25 mouse cellular contexts compared by ENCODE assay signal in the genomic region with DNA sequence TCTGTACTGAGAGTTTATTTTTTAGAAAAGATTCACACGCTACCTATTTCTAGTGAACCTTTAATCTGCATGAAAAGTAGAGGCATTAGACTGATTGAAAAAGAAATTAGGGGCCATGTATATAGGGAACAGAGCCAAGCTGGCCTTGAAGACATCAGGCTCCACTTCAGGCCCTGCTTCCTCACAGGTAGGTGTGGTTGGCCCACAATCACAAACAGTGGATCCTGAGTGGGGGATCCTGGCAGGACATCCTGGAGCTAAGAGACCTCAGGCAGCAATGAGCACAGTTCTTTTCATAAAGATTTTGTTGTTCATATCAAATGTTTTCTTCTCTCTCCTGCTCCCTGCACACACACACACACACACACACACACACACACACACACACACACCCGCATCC. TPM values are rescaled to one million over a fixed set of nuclear protein-coding genes. Genes with fewer than 3 reads are reported as not detected.
A peak's percentile ranks its signal among the peaks of the same experiment; 100 is the strongest.
DNase-seq lines count a peak whose midpoint lies in the region; ATAC-seq and TF ChIP-seq lines count a peak whose summit lies in the region.
"Had no signal": no experiment of that assay in that cellular context is flagged by ENCODE, and none has a peak within 500 bp of the region (broad histone marks: within the 10 kb centered on the region; RNA-seq: fewer than 3 reads in every experiment).

No protein-coding gene starts in this region.

- no peaks in the 10 kb centered on the region for H3K4me1 ChIP-seq in heart, adult 2 months (ENCODE audit: control insufficient read depth, insufficient read depth, low read length)
- H3K4me1 ChIP-seq in lung, postnatal 0 days (ENCODE audit: insufficient read depth, low read depth, low read length), result no peaks in the 10 kb centered on the region
- H3K4me1 ChIP-seq in lung, adult 2 months (ENCODE audit: control insufficient read depth, insufficient read depth, low read length), result no peaks in the 10 kb centered on the region; the same call in 1 of the 2 replicates
- H3K4me1 ChIP-seq: embryonic facial prominence, embryonic 12.5 days; forebrain, embryonic 13.5 days; forebrain, embryonic 15.5 days had no signal

- no peaks in the 10 kb centered on the region for H3K79me2 ChIP-seq in heart, adult 2 months (replicated peaks; ENCODE audit: control insufficient read depth, insufficient read depth, low read length)

- no peak overlapping the region for H3K27ac ChIP-seq in heart, adult 2 months
- no peak overlapping the region for H3K27ac ChIP-seq in lung, postnatal 0 days (ENCODE audit: low read length)
- H3K27ac ChIP-seq: embryonic facial prominence, embryonic 12.5 days; forebrain, embryonic 13.5 days; forebrain, embryonic 15.5 days had no signal

- H3K4me3 ChIP-seq in heart, adult 2 months, result no peak overlapping the region
- H3K4me3 ChIP-seq in lung, postnatal 0 days (ENCODE audit: low read depth, low read length), result no peak overlapping the region
- H3K4me3 ChIP-seq in lung, adult 2 months (replicated peaks; ENCODE audit: extremely low read depth, low read depth, low read length), result no peak overlapping the region
- H3K4me3 ChIP-seq: embryonic facial prominence, embryonic 12.5 days; forebrain, embryonic 13.5 days; forebrain, embryonic 15.5 days had no signal

- WGBS in heart, adult 2 months, result 63% methylated on average over 2 of the region's 2 CpGs
- WGBS in lung, postnatal 0 days, result 58% methylated on average over 2 of the region's 2 CpGs
- 66% methylated on average over 2 of the region's 2 CpGs for WGBS in lung, adult 2 months

- H3K27me3 ChIP-seq in heart, adult 2 months (ENCODE audit: control insufficient read depth, insufficient read depth, low read length), result no peaks in the 10 kb centered on the region
- no peaks in the 10 kb centered on the region for H3K27me3 ChIP-seq in lung, postnatal 0 days (replicated peaks; ENCODE audit: insufficient read depth, low read length)
- H3K27me3 ChIP-seq: CH12.LX; embryonic facial prominence, embryonic 12.5 days; forebrain, embryonic 13.5 days; forebrain, embryonic 15.5 days had no signal

- H3K9ac ChIP-seq in heart, adult 2 months (ENCODE audit: low read depth, low read length), result no peak overlapping the region
- H3K9ac ChIP-seq in lung, postnatal 0 days (replicated peaks; ENCODE audit: low read depth), result no peak overlapping the region
- H3K9ac ChIP-seq: embryonic facial prominence, embryonic 12.5 days; forebrain, embryonic 13.5 days; forebrain, embryonic 15.5 days had no signal

- no peak for TF ChIP-seq CTCF in heart, adult 2 months (IDR thresholded peaks at IDR 0.05)
- TF ChIP-seq CTCF in lung, postnatal 0 days (IDR thresholded peaks at IDR 0.05), result no peak
- TF ChIP-seq CTCF in lung, adult 2 months (IDR thresholded peaks at IDR 0.05; ENCODE audit: insufficient read depth, low read length), result no peak

- no peaks in the 10 kb centered on the region for H3K9me3 ChIP-seq in lung, postnatal 0 days (ENCODE audit: low read length)
- H3K9me3 ChIP-seq: forebrain, embryonic 13.5 days; forebrain, embryonic 15.5 days; G1E had no signal

- peak; percentile 82 for DNase-seq in heart, adult 11 months
- no peak for DNase-seq in heart, adult 2 months
- peak; percentile 5 for DNase-seq in lung, postnatal 0 days (ENCODE audit: low spot score)
- DNase-seq in lung, adult 2 months, result no peak
- DNase-seq in lung, postnatal 25 days (ENCODE audit: low spot score), result peak; percentile 16
- DNase-seq in lung, postnatal 4 days, result peak; percentile 22 to 42
- DNase-seq in frontal cortex, postnatal 36 days (ENCODE audit: low spot score in 2 of 2), result no peak
- no peak for DNase-seq in Muller cell, postnatal 12 days (ENCODE audit: inconsistent ontology term)
- DNase-seq: adrenal gland, adult 2 months; adrenal gland, postnatal 10 days; adrenal gland, postnatal 25 days; B cell, adult 2 months; cerebellum, adult 11 months; cerebellum, adult 18-20 months; cerebellum, adult 8-10 months; cerebellum, adult 9-11 months; cerebellum, postnatal 14 days; cerebellum, postnatal 36 days; embryo, embryonic 11 days had no signal

- no peaks in the 10 kb centered on the region for H3K36me3 ChIP-seq in heart, adult 2 months (ENCODE audit: control insufficient read depth, insufficient read depth, low read length)
- H3K36me3 ChIP-seq in lung, postnatal 0 days (ENCODE audit: insufficient read depth, low read length), result no peaks in the 10 kb centered on the region
- H3K36me3 ChIP-seq: embryonic facial prominence, embryonic 12.5 days; forebrain, embryonic 15.5 days; G1E had no signal

- no peak for TF ChIP-seq EP300 in heart, adult 2 months (IDR thresholded peaks at IDR 0.05; ENCODE audit: insufficient read depth, low read depth, low read length)
- peak; percentile 6; the same call in 1 of the 2 replicates for TF ChIP-seq EP300 in lung, postnatal 0 days (IDR thresholded peaks at IDR 0.05)

- no peak overlapping the region for H3K4me2 ChIP-seq in lung, postnatal 0 days (replicated peaks; ENCODE audit: low read depth, low read length)
- H3K4me2 ChIP-seq: embryonic facial prominence, embryonic 12.5 days; forebrain, embryonic 13.5 days; forebrain, embryonic 15.5 days had no signal

- intact Hi-C loops in heart, adult 2 months (cut with DNase I), result no loop called here

- TF ChIP-seq POLR2A in heart, adult 2 months (IDR thresholded peaks at IDR 0.05; ENCODE audit: insufficient read depth, low read depth, low read length), result no peak
- TF ChIP-seq POLR2A in lung, adult 2 months (IDR thresholded peaks at IDR 0.05; ENCODE audit: borderline replicate concordance, extremely low read depth, low read depth, low read length), result no peak

- ATAC-seq in lung, postnatal 0 days, result peak; percentile 59
- ATAC-seq: CD4-positive, CD25-positive, alpha-beta regulatory T cell, adult 4 months; forebrain, embryonic 13.5 days; forebrain, embryonic 15.5 days had no signal

RNA-seq across cellular contexts. Expression of a gene that starts 9.6 kb away (rescaled TPM):
- total RNA-seq in heart, adult 2 months (2021), result 10 to 100 TPM; 27.8 to 28.9 TPM
- polyA plus RNA-seq in heart, adult 2 months (2012; rRNA removed), result 7.4 and 18.5 TPM in 2 replicates
- polyA plus RNA-seq in lung, postnatal 0 days (2015; fragmentation: Nextera tagmentation; extraction: Ambion mirVana), result 82.1 and 83.8 TPM in 2 replicates
- 2.7 and 7.2 TPM in 2 replicates for polyA plus RNA-seq in lung, adult 2 months (2012; rRNA removed)

RNA-seq across cellular contexts. Expression of a gene that starts 28.8 kb away (rescaled TPM):
- 10 to 100 TPM; 14.2 to 14.3 TPM for total RNA-seq in heart, adult 2 months (2021)
- 8.7 and 11.1 TPM in 2 replicates for polyA plus RNA-seq in heart, adult 2 months (2012; rRNA removed)
- polyA plus RNA-seq in lung, postnatal 0 days (2015; fragmentation: Nextera tagmentation; extraction: Ambion mirVana), result 37.0 and 39.5 TPM in 2 replicates
- polyA plus RNA-seq in lung, adult 2 months (2012; rRNA removed), result 29.1 and 50.1 TPM in 2 replicates

Comparison
In these comparisons a context has a peak if more than half of its experiments do, and no peak if none do; other contexts are left out.
1. DNase-seq: peak in heart, adult 11 months (single experiment), lung, postnatal 0 days (single experiment), lung, postnatal 25 days (single experiment) and lung, postnatal 4 days (2 of 2); none in heart, adult 2 months (0 of 2), lung, adult 2 months (single experiment), frontal cortex, postnatal 36 days (0 of 2) and Muller cell, postnatal 12 days (single experiment).